In the genomic region with DNA sequence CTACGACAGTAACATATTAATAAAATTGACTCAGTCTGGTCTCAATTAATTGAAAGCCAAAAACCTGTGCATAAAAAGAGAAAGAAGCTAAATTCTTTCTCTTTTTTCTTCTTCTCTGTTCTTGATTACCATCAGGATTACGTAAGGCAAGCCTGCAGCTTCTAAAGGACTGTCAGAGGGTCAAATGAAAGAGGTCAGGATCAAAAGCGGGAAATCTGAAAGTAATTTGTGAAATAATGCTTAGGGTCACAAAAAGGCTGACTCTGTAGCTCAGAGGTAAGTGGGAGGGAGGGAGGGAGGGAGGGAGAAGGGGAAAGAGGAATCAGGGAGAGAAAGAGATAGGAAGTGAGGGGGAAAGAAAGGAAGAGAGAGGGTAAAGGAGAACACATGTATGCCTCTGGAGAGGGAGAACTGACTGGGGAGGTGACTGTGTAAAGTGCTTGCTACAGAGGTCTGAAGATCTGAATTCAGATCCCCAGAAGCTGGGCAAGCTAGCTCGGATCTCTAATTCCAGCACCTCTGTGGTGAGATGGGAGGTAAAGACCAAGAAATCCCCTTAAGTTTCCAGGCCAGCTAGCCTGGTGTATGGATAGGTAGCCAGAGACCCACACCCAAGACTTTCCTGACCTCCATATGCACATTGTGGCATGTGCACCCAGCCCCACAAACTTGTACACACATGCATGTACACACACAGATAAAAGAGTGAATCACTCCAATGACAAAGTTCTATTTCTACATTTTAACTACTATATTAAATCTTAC, we compare ENCODE assay signal across 16 mouse cellular contexts. TPM values are rescaled to one million over a fixed set of nuclear protein-coding genes. Genes with fewer than 3 reads are reported as not detected.
DNase-seq lines count a peak whose midpoint lies in the region; ATAC-seq and TF ChIP-seq lines count a peak whose summit lies in the region.
"Had no signal": no experiment of that assay in that cellular context is flagged by ENCODE, and none has a peak within 500 bp of the region (broad histone marks: within the 10 kb centered on the region; RNA-seq: fewer than 3 reads in every experiment).

No protein-coding gene starts in this region.

- H3K4me3 ChIP-seq in intestine, embryonic 16.5 days (ENCODE audit: low read length) = no peak overlapping the region
- no peak overlapping the region for H3K4me3 ChIP-seq in intestine, embryonic 15.5 days (replicated peaks)
- no peak overlapping the region for H3K4me3 ChIP-seq in embryonic facial prominence, embryonic 12.5 days
- no peak overlapping the region for H3K4me3 ChIP-seq in liver, postnatal 0 days (ENCODE audit: low read depth, low read length)
- no peak overlapping the region for H3K4me3 ChIP-seq in cerebellum, adult 2 months (replicated peaks; ENCODE audit: insufficient read depth, low read depth, low read length)
- H3K4me3 ChIP-seq: hindbrain, embryonic 10.5 days; neural tube, embryonic 15.5 days had no signal

- H3K9me3 ChIP-seq in intestine, embryonic 16.5 days (ENCODE audit: control insufficient read depth, low read length) = no peaks in the 10 kb centered on the region
- no peaks in the 10 kb centered on the region for H3K9me3 ChIP-seq in intestine, embryonic 15.5 days
- H3K9me3 ChIP-seq in embryonic facial prominence, embryonic 12.5 days = no peaks in the 10 kb centered on the region
- no peaks in the 10 kb centered on the region for H3K9me3 ChIP-seq in liver, postnatal 0 days (ENCODE audit: low read length)
- H3K9me3 ChIP-seq: hindbrain, embryonic 10.5 days; lung, embryonic 15.5 days; neural tube, embryonic 15.5 days had no signal

- TF ChIP-seq CTCF in liver, postnatal 0 days (IDR thresholded peaks at IDR 0.05; ENCODE audit: low read depth) = no peak
- no peak for TF ChIP-seq CTCF in cerebellum, adult 2 months (IDR thresholded peaks at IDR 0.05; ENCODE audit: borderline replicate concordance, insufficient read depth, low read depth, low read length)

- H3K36me3 ChIP-seq in intestine, embryonic 16.5 days (ENCODE audit: control insufficient read depth, insufficient read depth, low read length) = no peaks in the 10 kb centered on the region
- no peaks in the 10 kb centered on the region for H3K36me3 ChIP-seq in intestine, embryonic 15.5 days
- no peaks in the 10 kb centered on the region for H3K36me3 ChIP-seq in embryonic facial prominence, embryonic 12.5 days
- H3K36me3 ChIP-seq in liver, postnatal 0 days (replicated peaks; ENCODE audit: insufficient read depth, low read length) = peaks cover 9% of the 10 kb centered on the region
- H3K36me3 ChIP-seq: hindbrain, embryonic 10.5 days; lung, embryonic 15.5 days; neural tube, embryonic 15.5 days had no signal

- H3K27me3 ChIP-seq in intestine, embryonic 16.5 days (replicated peaks; ENCODE audit: control insufficient read depth, insufficient read depth, low read length) = no peaks in the 10 kb centered on the region
- H3K27me3 ChIP-seq in intestine, embryonic 15.5 days (replicated peaks) = no peaks in the 10 kb centered on the region
- no peaks in the 10 kb centered on the region for H3K27me3 ChIP-seq in embryonic facial prominence, embryonic 12.5 days
- no peaks in the 10 kb centered on the region for H3K27me3 ChIP-seq in liver, postnatal 0 days (ENCODE audit: insufficient read depth, low read length)
- no peaks in the 10 kb centered on the region for H3K27me3 ChIP-seq in cerebellum, adult 2 months (ENCODE audit: control insufficient read depth, insufficient read depth, low read length)
- H3K27me3 ChIP-seq: lung, embryonic 15.5 days; neural tube, embryonic 15.5 days had no signal

- 75% methylated on average over 4 of the region's 4 CpGs for WGBS in intestine, embryonic 16.5 days
- 75% methylated on average over 4 of the region's 4 CpGs for WGBS in intestine, embryonic 15.5 days
- WGBS in embryonic facial prominence, embryonic 12.5 days = 17% methylated on average over 4 of the region's 4 CpGs
- WGBS in liver, postnatal 0 days (ENCODE audit: insufficient replicate concordance) = 55% methylated on average over 4 of the region's 4 CpGs
- 73% methylated on average over 4 of the region's 4 CpGs for WGBS in cerebellum, adult 2 months

- 0 out of 2 replicates have a peak overlapping the region, but pooled peaks have one; percentile 10 for H3K9ac ChIP-seq in intestine, embryonic 16.5 days (ENCODE audit: low read depth, low read length)
- H3K9ac ChIP-seq in intestine, embryonic 15.5 days = no peak overlapping the region
- no peak overlapping the region for H3K9ac ChIP-seq in embryonic facial prominence, embryonic 12.5 days
- H3K9ac ChIP-seq in liver, postnatal 0 days (replicated peaks) = 0 out of 2 replicates have a peak overlapping the region, but pooled peaks have one; percentile 8
- H3K9ac ChIP-seq: lung, embryonic 15.5 days; neural tube, embryonic 15.5 days had no signal

- TF ChIP-seq EP300 in liver, postnatal 0 days (IDR thresholded peaks at IDR 0.05; ENCODE audit: low read depth) = no peak

- H3K4me1 ChIP-seq in intestine, embryonic 16.5 days (ENCODE audit: control insufficient read depth, insufficient read depth, low read length) = peaks cover 9% of the 10 kb centered on the region
- 0 out of 2 replicates have a peak, but pooled peaks cover 2% of the 10 kb centered on the region for H3K4me1 ChIP-seq in intestine, embryonic 15.5 days (replicated peaks)
- H3K4me1 ChIP-seq in embryonic facial prominence, embryonic 12.5 days = peaks cover 21% of the 10 kb centered on the region
- peaks cover 19% of the 10 kb centered on the region for H3K4me1 ChIP-seq in liver, postnatal 0 days (ENCODE audit: insufficient read depth)
- H3K4me1 ChIP-seq in cerebellum, adult 2 months (ENCODE audit: control insufficient read depth, insufficient read depth, low read length) = peaks cover 2% of the 10 kb centered on the region; the same call in 1 of the 2 replicates

- no peak overlapping the region for H3K27ac ChIP-seq in intestine, embryonic 16.5 days (ENCODE audit: low read length)
- no peak overlapping the region for H3K27ac ChIP-seq in intestine, embryonic 15.5 days
- H3K27ac ChIP-seq in embryonic facial prominence, embryonic 12.5 days = no peak overlapping the region
- H3K27ac ChIP-seq in liver, postnatal 0 days (ENCODE audit: low read depth) = no peak overlapping the region
- H3K27ac ChIP-seq in cerebellum, adult 2 months (ENCODE audit: insufficient read depth, low read length) = no peak overlapping the region
- H3K27ac ChIP-seq: hindbrain, embryonic 10.5 days; neural tube, embryonic 15.5 days had no signal

- H3K4me2 ChIP-seq in intestine, embryonic 16.5 days (ENCODE audit: low read depth, low read length) = no peak overlapping the region
- no peak overlapping the region for H3K4me2 ChIP-seq in intestine, embryonic 15.5 days (replicated peaks)
- H3K4me2 ChIP-seq in embryonic facial prominence, embryonic 12.5 days (replicated peaks) = peak overlapping the region; percentile 9; the same call in 1 of the 2 replicates
- peak overlapping the region; percentile 34 for H3K4me2 ChIP-seq in liver, postnatal 0 days (ENCODE audit: low read depth, low read length)

- ATAC-seq in intestine, embryonic 16.5 days = no peak
- no peak for ATAC-seq in intestine, embryonic 15.5 days
- no peak for ATAC-seq in embryonic facial prominence, embryonic 12.5 days (ENCODE audit: insufficient number of reproducible peaks, insufficient read depth, low FRiP score, low TSS enrichment)
- no peak for ATAC-seq in liver, postnatal 0 days
- ATAC-seq: CD4-positive, CD25-positive, alpha-beta regulatory T cell, adult 4 months; forebrain, embryonic 14.5 days had no signal

- TF ChIP-seq POLR2A in cerebellum, adult 2 months (IDR thresholded peaks at IDR 0.05; ENCODE audit: borderline replicate concordance, insufficient read depth, low read length) = no peak

- peak; percentile 23 for DNase-seq in R1 (ENCODE audit: low read depth, low spot score)
- DNase-seq in liver, postnatal 0 days = no peak
- DNase-seq in cerebellum, adult 2 months = no peak
- no peak for DNase-seq in layer of hippocampus, postnatal 10 days (ENCODE audit: low spot score in 2 of 2)
- DNase-seq in MN1 (ENCODE audit: low spot score) = no peak
- DNase-seq: cerebellum, postnatal 25 days; kidney, adult 8-10 months; midbrain, embryonic 14.5 days had no signal

RNA-seq across cellular contexts. Expression of gene Anxa7, which starts 2.5 kb away (rescaled TPM):
- polyA plus RNA-seq in intestine, embryonic 16.5 days (2015; fragmentation: Nextera tagmentation; extraction: Ambion mirVana) = 45.9 TPM in 2 replicates
- polyA plus RNA-seq in intestine, embryonic 15.5 days (2015; fragmentation: Nextera tagmentation; extraction: Ambion mirVana) = 45.5 and 47.0 TPM in 2 replicates
- polyA plus RNA-seq in embryonic facial prominence, embryonic 12.5 days (2016; fragmentation: Nextera tagmentation; extraction: Ambion mirVana) = 30.8 and 34.0 TPM in 2 replicates
- 26.1 and 29.2 TPM in 2 replicates for polyA plus RNA-seq in liver, postnatal 0 days (2015; fragmentation: Nextera tagmentation; extraction: Ambion mirVana)
- 69.6 and 72.2 TPM in 2 replicates for polyA plus RNA-seq in cerebellum, adult 2 months (2012; rRNA removed)
- total RNA-seq in layer of hippocampus, postnatal 10 days (2021) = 10 to 100 TPM; 50.2 to 53.5 TPM

RNA-seq across cellular contexts. Expression of gene Mss51, which starts 19.3 kb away (rescaled TPM):
- polyA plus RNA-seq in intestine, embryonic 16.5 days (2015; fragmentation: Nextera tagmentation; extraction: Ambion mirVana) = 0.45 and 0.65 TPM in 2 replicates
- 0.54 and 0.98 TPM in 2 replicates for polyA plus RNA-seq in intestine, embryonic 15.5 days (2015; fragmentation: Nextera tagmentation; extraction: Ambion mirVana)
- polyA plus RNA-seq in embryonic facial prominence, embryonic 12.5 days (2016; fragmentation: Nextera tagmentation; extraction: Ambion mirVana) = 1.4 and 1.6 TPM in 2 replicates
- polyA plus RNA-seq in liver, postnatal 0 days (2015; fragmentation: Nextera tagmentation; extraction: Ambion mirVana) = 0.40 and 0.41 TPM in 2 replicates
- polyA plus RNA-seq in cerebellum, adult 2 months (2012; rRNA removed) = 1.1 TPM in 2 replicates
- 1 to 10 TPM; 1.7 to 1.8 TPM for total RNA-seq in layer of hippocampus, postnatal 10 days (2021)

RNA-seq across cellular contexts. Expression of gene Cfap70, which starts 25.4 kb away (rescaled TPM):
- 0.12 and 0.18 TPM in 2 replicates for polyA plus RNA-seq in intestine, embryonic 16.5 days (2015; fragmentation: Nextera tagmentation; extraction: Ambion mirVana)
- 0.18 and 0.28 TPM in 2 replicates for polyA plus RNA-seq in intestine, embryonic 15.5 days (2015; fragmentation: Nextera tagmentation; extraction: Ambion mirVana)
- polyA plus RNA-seq in embryonic facial prominence, embryonic 12.5 days (2016; fragmentation: Nextera tagmentation; extraction: Ambion mirVana) = 0.18 and 0.67 TPM in 2 replicates
- polyA plus RNA-seq in liver, postnatal 0 days (2015; fragmentation: Nextera tagmentation; extraction: Ambion mirVana) = 0.11 TPM in 1 of 2 replicates, not detected in the other
- polyA plus RNA-seq in cerebellum, adult 2 months (2012; rRNA removed) = 0.38 and 0.76 TPM in 2 replicates
- 1 to 10 TPM; 1.5 to 3.4 TPM for total RNA-seq in layer of hippocampus, postnatal 10 days (2021)
- polyA plus RNA-seq: CD4-positive, CD25-positive, alpha-beta regulatory T cell, adult 4 months had no signal

Comparison
In these comparisons a context has a peak if more than half of its experiments do, and no peak if none do; other contexts are left out.
1. H3K9ac ChIP-seq: peak in intestine, embryonic 16.5 days (single experiment) and liver, postnatal 0 days (single experiment); none in intestine, embryonic 15.5 days (single experiment) and embryonic facial prominence, embryonic 12.5 days (single experiment).
2. H3K4me2 ChIP-seq: peak in embryonic facial prominence, embryonic 12.5 days (single experiment) and liver, postnatal 0 days (single experiment); none in intestine, embryonic 16.5 days (single experiment) and intestine, embryonic 15.5 days (single experiment).